Mouse (Mus musculus) layer of hippocampus, postnatal 14 days (tissue): ENCODE data around the gene Fam3c. TPM values are rescaled to one million over a fixed set of nuclear protein-coding genes. Genes with fewer than 3 reads are reported as not detected.
A peak's percentile ranks its signal among the peaks of the same experiment; 100 is the strongest.

ENCODE experiments used
- DNase-seq, 2 experiments: peaks; one replicate each; pipeline ENCODE4 v3.0.0; 2021 to 2022; ENCODE audit warnings: low spot score in 2 of 2, mixed read lengths in 1 of 2
- long read RNA-seq, 2 experiments: library from polyadenylated mRNA; stranded (forward); transcript quantifications; one replicate each; pipeline ENCODE4 v2.0.0; 2021
- total RNA-seq, 2 experiments: library from RNA; stranded (reverse); gene quantifications; 2 replicates each; pipeline ENCODE4 v1.2.3; 2021

Fam3c gene
- total RNA-seq, result 10 to 100 TPM; 74.0 to 75.9 TPM
- long read RNA-seq, experiment 1, transcript Fam3c-205 (10 exons, 2,826 nt), result major isoform, 47 of 58 reads
- long read RNA-seq, experiment 1, partial matches to known transcripts, result 0 of 58 reads
- long read RNA-seq, experiment 1, other reads (novel, unspliced or antisense), result 10 of 58 reads
- long read RNA-seq, experiment 2, transcript Fam3c-205 (10 exons, 2,826 nt), result major isoform, 71 of 107 reads
- long read RNA-seq, experiment 2, partial matches to known transcripts, result 2 of 107 reads
- long read RNA-seq, experiment 2, other reads (novel, unspliced or antisense), result 34 of 107 reads

GRCm38 (mm10) chr6:22356086-22356507 is at the start of gene Fam3c:
Fam3c (minus strand) TSS chr6:22356243.
- DNase-seq, result peak; percentile 94

GRCm38 (mm10) chr6:22405021-22405420 is 49.0 kb upstream of the Fam3c start:
- DNase-seq, result no peak

GRCm38 (mm10) chr6:22403736-22404135 is 47.7 kb upstream of the Fam3c start:
- DNase-seq, result no peak

- DNase-seq, result no peak
These were observed 47.3 kb upstream of the Fam3c start for GRCm38 (mm10) chr6:22403317-22403716.

GRCm38 (mm10) chr6:22402548-22403164 is 46.6 kb upstream of the Fam3c start:
- DNase-seq, result no peak

- no peak for DNase-seq
These were observed 46.0 kb upstream of the Fam3c start for GRCm38 (mm10) chr6:22402037-22402436.

GRCm38 (mm10) chr6:22398079-22398774 is 42.2 kb upstream of the Fam3c start:
- DNase-seq, result no peak

- no peak for DNase-seq
These were observed 39.2 kb upstream of the Fam3c start for GRCm38 (mm10) chr6:22395207-22395606.

GRCm38 (mm10) chr6:22390654-22391365 is 34.8 kb upstream of the Fam3c start:
- DNase-seq, result peak in 1 of 2 experiments; percentile 4

GRCm38 (mm10) chr6:22385254-22385870 is 29.3 kb upstream of the Fam3c start:
- no peak for DNase-seq

GRCm38 (mm10) chr6:22380269-22380668 is 24.2 kb upstream of the Fam3c start:
- no peak for DNase-seq

GRCm38 (mm10) chr6:22379831-22380230 is 23.8 kb upstream of the Fam3c start:
- DNase-seq, result no peak

- DNase-seq, result no peak
These were observed 22.4 kb upstream of the Fam3c start for GRCm38 (mm10) chr6:22378462-22378861.

GRCm38 (mm10) chr6:22374791-22375190 is 18.7 kb upstream of the Fam3c start:
- no peak for DNase-seq

- no peak for DNase-seq
These were observed 17.4 kb upstream of the Fam3c start for GRCm38 (mm10) chr6:22373476-22373875.

GRCm38 (mm10) chr6:22366977-22367376 is 10.9 kb upstream of the Fam3c start:
- no peak for DNase-seq

- no peak for DNase-seq
These were observed 7.5 kb upstream of the Fam3c start for GRCm38 (mm10) chr6:22363590-22363989.

- DNase-seq, result no peak
These were observed 5.9 kb upstream of the Fam3c start for GRCm38 (mm10) chr6:22361941-22362340.

- DNase-seq, result no peak
These were observed 3.0 kb upstream of the Fam3c start for GRCm38 (mm10) chr6:22359019-22359418.

GRCm38 (mm10) chr6:22357351-22357750 is 1.3 kb upstream of the Fam3c start:
- no peak for DNase-seq
